Mouse (Mus musculus) gastrocnemius, postnatal 14 days (tissue): ENCODE data around the gene Bid. TPM values are rescaled to one million over a fixed set of nuclear protein-coding genes. Genes with fewer than 3 reads are reported as not detected.
"Not testable (repeated sequence)": the region's sequence is repeated elsewhere in the genome, so short reads cannot be mapped to it uniquely, and the experiment has no call there.

Experiments used
- DNase-seq: peaks from one replicate; pipeline ENCODE4 v3.0.0; 2021; ENCODE audit warnings: mixed read lengths
- intact Hi-C: fragments of 180-260 bp; cut with DNase I; formaldehyde crosslinking; loops from one replicate; pipeline ENCODE4 v1.15.1; 2025; ENCODE audit warnings: low total_unique reads
- total RNA-seq, 2 experiments: library from RNA; stranded (reverse); gene quantifications; 2 replicates each; pipeline ENCODE4 v1.2.3; 2021

Bid gene
- total RNA-seq, 2 experiments from 2014 or later: 1.8 to 2.3 TPM

GRCm38 (mm10) chr6:120860079-120860478 lies 56.6 kb downstream of the Bid start:
- intact Hi-C loops: no loop called here
- DNase-seq: no peak

GRCm38 (mm10) chr6:120858217-120858711 lies 58.4 kb downstream of the Bid start:
- intact Hi-C loops: no loop called here

GRCm38 (mm10) chr6:120854413-120854812 lies 62.2 kb downstream of the Bid start:
- intact Hi-C loops: no loop called here
- peak; percentile 22 for DNase-seq

More at GRCm38 (mm10) chr6:120858217-120858711, 58.4 kb downstream of the Bid start:
- no peak for DNase-seq

GRCm38 (mm10) chr6:120850720-120851119 lies 65.9 kb downstream of the Bid start:
- intact Hi-C loops, DNase-seq: not testable (repeated sequence)

Other genes starting within 250 kb of the Bid start
- under 1 TPM; 0.10 to 0.11 TPM for gene Slc25a18, start 143.3 kb downstream of the Bid start, total RNA-seq
- gene Atp6v1e1, start 94.1 kb downstream of the Bid start, total RNA-seq: 100 to 1,000 TPM; 124 to 125 TPM
- 10 to 100 TPM; 44.3 to 49.2 TPM for gene Bcl2l13, start 80.6 kb downstream of the Bid start, total RNA-seq
- gene Mical3, start 214.1 kb upstream of the Bid start, total RNA-seq: 10 to 100 TPM; 45.6 to 53.0 TPM